Mouse (Mus musculus): ENCODE measurements around the gene Ncl. TPM values are rescaled to one million over a fixed set of nuclear protein-coding genes. Genes with fewer than 3 reads are reported as not detected.
A peak's percentile ranks its signal among the peaks of the same experiment; 100 is the strongest.

Ncl gene
- total RNA-seq, 2 experiments from 2014 or later = 222 to 234 TPM

DNA sequence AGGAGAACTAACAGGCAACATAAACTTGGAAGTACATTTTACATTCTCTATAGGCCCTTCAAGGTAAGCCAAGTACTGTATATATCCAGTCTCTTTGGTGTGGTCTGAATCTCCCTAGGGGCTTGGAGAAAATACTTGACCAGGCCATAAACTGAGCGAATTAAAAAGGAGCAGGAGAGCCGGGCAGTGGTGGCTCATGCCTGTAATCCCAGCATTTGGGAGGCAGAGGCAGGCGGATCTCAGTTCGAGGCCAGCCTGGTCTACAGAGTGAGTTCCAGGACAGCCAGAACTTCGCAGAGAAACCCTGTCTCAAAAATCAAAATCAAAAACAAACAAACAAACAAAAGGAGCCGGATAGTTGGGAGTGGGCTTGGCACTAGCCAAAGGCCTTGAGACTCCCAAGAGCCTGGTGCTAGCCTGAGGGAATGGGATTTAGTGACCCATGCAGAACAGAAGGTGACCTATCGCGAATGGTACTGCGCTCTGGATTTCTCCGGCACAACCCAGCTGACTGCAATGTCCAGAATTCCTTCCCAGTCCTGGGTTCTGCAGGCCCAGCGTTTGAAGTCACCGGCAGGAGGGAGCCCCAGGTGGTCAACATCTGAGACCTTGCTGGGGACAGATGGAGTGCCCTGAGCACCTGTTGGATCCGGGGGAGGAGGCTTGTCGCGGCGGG, 46.0 kb downstream of the Ncl start:
- DNase-seq = no peak

DNA sequence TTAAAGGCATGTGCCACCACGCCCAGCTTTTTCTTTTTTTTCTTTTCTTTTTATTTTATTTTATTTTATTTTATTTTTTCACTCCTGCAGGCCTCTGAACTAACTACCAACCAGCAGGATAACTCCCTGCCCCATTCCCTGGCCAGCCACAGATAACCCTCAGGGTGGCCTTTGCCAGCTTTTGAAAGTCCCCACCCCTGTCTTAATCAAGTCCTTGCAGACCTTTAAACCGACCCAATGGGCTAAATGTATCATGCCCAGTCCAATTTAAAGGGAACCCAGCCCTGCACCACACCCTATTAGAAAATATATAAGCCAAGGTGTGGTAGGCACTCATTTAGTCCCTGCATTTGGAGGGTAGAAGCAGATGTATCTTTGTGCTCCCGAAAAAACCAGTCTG, 46.9 kb downstream of the Ncl start:
- no peak for DNase-seq

DNA sequence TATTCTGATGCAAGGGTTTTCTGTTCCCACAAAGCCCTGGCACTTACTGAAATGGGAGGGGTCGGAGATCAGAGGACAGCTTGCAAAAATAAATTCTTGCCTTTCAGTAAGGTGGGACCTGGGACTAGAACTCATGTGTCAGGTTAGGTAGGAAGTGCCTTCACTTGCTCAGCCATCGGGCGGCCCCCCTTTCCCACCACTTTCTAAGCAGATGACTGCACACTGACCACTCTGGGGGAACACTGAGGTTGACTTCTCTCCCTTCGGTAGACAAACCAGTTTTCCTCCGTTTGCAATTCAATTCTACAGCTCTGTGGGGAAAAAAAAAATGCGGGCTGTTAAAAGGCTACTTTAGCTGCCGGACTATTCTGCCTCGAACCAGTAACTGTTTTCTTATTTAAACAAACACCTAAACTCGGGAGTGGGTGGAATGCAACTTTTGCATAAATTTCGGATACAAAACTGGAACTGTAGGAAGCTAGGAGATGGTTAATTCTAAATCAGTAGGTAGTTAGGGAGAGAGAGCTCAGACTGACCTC, 47.7 kb downstream of the Ncl start:
- DNase-seq = no peak

DNA sequence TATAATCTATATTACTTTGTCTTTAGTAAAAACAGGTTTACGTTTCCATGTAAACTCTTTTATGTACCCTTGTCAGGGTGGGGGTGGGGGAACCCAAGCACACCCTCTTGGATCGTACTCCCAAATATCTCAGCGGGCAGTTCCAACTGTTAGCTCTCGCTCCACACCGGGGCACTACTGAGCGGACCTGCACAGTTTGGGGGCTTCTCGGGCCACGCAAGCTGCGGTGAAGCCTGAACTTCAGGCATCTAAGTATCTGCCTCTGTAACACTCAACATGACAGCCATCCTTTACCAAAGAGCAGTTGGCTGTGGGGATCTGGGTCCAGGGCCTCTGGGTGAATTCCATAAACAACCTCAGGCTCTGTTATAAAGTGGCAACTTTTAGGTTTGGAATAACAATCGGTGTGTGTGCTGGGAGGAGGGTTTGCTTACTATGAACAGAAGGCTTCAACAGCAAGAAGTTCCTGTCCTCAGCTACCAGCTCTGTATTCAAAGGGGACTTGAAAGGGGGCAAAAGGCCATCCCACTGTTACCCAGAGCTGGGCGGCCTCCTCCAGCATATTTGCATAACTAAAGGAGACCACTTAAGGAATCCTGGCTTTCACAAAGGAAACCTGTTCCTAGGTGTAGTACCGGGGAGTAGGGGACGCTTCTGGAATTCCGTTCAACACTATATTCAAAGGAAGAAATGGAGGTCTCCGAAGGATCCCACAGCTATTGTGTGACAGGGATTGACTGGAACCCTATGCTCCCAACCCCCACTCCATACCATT, 48.5 kb downstream of the Ncl start:
- no peak for DNase-seq

DNA sequence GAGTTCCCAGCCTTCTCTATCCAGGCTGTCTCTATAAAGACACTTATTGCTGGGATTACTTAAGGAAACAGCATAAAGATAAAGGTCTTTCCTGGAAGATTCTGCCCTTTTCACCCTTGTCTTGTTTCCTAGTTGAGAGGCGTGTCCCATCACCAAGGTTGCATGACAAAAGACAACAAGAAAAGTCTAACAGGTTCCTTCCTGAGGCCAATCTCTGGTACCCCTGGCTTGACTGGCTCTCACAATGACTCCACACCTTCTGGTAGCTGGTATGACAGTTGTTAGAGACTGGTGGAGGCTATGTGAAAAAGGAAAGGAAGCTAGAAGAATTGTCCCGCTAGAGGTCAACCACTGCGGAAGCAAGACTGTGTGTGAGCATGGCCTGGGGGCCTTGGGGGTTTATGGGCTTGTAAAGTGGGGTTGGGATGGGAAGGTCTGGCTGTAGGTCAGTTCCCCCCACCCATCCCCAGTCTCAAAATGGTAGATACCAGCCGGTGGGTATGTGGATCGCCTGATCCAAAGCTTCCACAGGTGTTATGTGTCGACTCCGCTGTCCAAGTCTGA, 49.8 kb downstream of the Ncl start:
- DNase-seq = no peak

DNA sequence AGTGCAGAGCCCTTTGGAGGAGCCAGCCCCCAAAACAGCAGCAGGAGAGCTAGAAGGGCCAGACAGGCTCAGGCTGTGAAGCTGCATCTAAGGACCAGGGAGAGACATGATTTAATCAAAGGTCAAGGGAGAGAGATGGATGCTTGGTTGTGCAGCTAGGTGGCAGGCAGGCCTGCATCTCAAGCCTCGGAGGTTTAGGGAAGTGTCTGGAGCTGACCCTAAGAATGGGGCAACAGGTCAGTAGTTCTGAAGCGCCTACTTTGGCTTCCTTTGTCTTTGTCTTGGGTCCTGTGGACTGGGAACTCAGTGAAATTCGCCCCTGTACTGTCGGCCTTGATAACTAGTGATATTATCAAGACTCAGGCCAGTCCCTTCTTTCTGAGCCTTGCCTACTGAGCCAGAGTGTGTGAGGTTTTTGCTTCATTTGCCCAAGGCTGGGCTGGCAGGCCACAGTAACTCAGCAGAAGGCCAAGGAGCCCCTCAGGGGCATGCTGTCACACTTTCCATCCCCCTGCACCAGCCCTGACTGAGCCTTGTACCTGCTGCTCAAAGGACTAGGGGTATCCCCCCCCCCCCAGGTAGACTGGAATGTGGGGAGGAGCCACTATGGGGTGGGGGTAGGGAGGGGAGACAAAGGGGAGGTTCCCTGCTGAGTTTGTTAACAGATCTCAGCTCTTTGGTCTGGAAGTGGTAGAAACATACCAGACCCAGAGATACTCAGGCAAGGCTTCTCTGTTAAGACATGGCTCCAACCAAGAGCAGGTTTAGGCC, 51.1 kb downstream of the Ncl start:
- DNase-seq = no peak

DNA sequence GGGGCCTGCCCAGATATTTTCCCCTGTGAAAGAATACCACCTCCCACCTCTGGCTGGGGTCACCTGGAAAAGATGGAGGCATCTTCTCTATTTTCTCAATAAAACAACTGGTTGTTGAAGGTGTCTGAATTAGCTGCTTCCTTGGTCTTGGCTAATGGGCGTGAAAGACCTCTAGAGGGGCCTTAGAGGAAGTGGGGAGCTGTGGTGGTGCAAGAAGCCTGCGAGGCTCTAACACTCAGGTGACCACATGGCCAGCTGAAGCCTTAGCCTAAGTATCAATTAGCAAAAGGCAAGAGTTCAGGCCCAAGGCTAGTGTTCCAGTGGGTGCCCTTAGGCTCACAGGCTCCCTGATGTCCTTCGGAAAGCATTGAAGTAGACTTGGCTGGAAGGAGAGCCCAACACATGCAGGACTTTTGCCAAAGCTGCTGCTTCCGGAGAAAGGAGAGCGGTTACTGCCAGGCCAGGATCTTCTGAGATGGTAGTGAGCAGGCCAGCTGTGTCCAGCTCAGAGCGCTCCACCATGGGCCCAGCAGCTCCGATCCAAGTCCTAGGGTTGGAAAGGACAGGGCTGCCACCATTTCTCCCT, 51.9 kb downstream of the Ncl start:
- no peak for DNase-seq

DNA sequence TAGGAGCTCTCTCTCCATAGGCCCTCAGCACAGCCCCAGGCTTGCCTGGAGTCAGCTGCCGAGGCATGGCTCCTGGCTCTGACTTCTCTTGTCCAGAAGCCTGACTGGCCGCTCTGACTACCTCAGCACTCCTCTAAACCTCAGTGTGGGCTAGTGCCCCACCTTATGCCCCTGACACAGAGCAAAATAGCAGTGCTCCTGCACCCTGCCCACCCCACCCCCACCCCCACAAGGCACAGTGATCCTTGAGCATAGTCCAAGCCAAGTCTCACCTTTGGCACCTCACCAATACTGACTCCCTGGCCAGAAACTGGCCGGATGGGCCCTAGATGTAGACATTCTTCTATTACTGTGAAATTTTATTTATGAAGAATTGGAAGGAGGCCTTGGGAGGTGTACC, 52.5 kb downstream of the Ncl start:
- no peak for DNase-seq

DNA sequence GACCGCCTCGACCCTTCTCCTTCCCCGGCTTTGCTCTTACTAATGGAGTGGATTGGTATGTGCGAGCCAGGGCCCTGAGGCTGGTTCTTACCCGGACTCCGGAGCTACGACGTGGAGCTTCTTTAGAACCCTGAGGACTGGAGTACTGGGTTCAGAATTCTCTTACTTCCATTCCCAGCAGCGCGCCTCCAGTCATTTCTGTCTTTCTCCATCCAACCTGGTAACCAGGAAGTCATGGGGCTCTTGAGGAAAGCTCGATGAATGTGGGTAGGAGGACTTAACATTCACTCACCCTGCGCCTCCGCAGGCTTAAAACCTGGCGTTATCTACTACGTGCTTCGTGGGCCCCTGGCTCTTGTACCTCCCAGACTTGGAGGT, 55.3 kb downstream of the Ncl start:
- DNase-seq = no peak

DNA sequence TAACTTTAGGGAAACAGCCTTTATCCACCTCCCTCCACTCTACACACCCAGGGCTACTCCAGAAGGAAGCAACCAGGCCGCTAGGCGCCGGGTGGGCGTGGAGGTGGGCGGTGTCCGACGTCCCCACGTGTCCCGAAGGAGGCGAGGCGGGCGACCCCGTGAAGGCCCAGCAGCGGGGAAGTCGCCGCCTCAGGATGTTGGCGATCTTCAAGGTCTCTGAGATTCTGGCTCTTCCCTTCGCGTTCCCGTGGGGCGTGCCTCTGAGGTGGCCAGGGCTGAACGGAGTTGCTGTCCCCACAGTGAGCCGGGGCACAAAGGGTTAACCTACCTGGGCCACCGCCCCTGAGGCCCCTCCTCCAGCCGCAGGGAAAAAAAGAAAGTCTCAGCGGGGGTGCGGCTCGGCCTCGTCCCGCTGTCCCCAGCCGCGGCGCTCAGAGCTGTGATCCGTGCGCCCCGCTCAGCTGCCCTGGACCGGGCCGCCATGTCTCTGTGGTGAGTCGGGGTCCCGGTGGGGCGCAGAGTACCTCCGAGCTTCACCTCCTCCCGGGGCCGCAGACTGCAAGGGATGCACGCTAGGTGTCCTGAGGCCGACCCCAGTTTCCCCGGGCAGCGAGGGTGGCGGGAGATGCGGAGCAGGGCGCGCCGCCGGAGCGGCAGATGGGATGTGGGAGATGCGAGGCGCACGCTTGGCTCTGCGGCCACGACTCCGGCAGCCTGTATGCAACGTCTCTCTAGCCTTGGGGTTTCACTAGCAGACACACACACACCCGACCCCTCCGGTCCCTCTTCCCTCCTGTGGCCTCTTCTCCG, 55.9 kb downstream of the Ncl start:
- peak; percentile 41 to 59 for DNase-seq

DNA sequence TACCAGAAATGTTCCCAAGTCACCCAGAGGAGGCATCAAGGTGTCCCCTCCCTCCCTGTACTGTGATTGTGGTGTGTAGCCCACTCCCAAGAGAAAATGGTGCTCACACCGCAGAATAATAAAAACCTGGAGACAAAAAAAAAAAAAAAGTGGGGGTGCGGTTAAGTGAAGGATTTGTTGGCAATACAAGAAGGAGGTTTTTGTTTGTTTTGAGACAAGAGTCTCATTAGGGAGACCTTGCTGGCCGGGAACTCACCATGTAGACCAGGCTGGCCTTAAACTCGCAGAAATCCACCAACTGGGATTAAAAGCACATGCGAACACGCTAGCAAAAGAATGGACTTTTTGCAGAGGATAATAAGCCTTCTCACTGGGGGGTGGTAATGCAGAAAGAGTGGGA, 56.7 kb downstream of the Ncl start, which contains the start of gene B3gnt7:
Gene B3gnt7 (plus strand): TSS at position 301 of the 400 bp plus-strand sequence.
- DNase-seq = no peak

DNA sequence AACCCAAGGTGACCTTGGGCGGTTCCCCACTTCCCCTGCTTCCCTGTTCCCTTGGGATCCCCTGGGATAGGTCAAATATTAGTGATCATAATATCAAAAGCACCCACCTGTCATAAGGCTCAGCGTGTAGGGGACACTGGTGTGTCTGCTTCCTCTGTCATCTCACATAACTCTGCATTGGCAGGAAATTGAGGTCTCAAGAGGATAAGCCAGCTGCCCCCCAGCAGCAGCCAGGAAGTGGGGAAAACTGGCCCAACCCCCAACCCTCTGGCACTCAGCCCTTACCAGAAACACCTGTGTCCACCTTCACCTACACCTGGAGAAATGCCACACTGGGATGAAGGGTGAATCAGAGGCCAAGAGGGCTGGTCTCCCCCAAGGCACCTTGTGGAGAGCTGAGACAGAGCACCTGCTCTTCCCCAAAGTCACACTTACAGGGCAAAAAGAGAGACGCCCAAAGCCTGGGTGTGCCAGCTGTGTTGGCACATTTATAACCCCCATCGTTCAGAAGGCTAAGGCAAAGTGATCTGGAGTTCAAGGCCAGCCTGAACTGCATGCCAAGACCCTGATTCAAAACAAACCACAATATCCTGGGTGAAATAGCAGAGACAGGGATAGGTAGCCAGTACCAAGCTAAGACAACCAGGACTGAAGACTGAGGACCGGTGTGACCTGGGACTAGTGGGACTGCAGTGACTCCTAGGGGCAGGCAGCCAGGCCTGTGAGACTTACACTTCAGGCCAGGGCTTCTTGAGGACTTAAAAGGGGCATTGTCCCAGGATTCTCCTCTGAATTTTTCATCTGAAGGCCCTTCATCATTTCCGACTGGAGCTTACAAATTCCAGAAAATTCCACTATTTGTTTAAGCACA, 57.7 kb downstream of the Ncl start:
- DNase-seq = peak in 1 of 2 experiments; percentile 13

DNA sequence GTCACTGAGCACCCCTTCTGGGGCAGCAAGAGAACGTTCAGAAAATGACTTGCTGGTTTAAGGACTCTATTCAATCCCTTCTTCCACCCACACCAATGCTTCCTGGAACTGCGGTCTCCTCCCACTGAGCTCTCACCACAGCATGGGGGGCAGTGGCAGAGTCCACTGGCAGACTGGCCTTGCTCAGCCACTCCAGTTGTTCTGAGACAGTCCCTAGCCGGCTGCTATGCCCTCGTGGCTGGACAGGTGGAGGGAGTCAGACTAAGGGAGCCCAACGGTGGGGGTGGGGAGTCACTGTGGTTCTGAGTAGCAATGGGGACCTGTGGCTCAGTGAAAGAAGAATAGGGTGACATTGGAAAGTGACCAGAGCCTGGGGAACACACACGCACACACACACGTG, 58.5 kb downstream of the Ncl start:
- DNase-seq = no peak

DNA sequence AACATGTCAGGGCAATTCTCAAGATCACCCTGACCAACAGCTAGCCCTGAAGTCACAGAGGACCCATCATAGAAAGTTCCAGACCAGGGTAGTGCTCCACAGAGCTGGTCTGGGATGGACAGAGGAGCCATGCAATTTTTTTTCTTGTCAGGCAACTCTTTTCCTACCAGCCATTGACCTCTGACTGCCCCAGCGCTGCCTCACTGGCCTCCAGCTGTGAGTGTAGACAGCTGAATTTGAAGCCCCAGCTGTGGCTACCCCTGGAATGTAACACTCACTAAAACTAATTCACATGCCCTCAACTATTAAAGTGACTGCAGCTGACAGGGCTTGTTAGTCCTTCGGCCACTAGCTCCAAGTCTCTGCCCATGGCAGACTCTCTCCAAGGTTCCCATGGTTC, 59.1 kb downstream of the Ncl start:
- no peak for DNase-seq

Small RNAs within 50 kb of the gene (microRNA-seq; reads per million reads assigned to microRNA genes)
- gene mmu-mir-3535 = 456 reads per million, percentile 70 among the genes with 10 or more reads in this experiment

Other genes starting within 250 kb of the Ncl start
- under 1 TPM in 1 of 2 experiments, not detected in 1; 0.13 TPM for gene Htr2b, start 247.4 kb downstream of the Ncl start, total RNA-seq (2021)
- 1 to 10 TPM; 3.0 to 4.1 TPM for gene Gm21972, start 225.8 kb downstream of the Ncl start, total RNA-seq (2021)
- 1 to 10 TPM; 9.3 to 9.6 TPM for gene Armc9, start 204.6 kb downstream of the Ncl start, total RNA-seq (2021)
- gene B3gnt7, start 56.6 kb downstream of the Ncl start, total RNA-seq (2021) = under 1 TPM; 0.13 to 0.17 TPM
- not detected for gene Nmur1, start 66.8 kb upstream of the Ncl start, total RNA-seq (2021)
- not detected for gene Tex44, start 66.9 kb upstream of the Ncl start, total RNA-seq (2021)
- gene Ptma, start 167.3 kb upstream of the Ncl start, total RNA-seq (2021) = 100 to 1,000 TPM; 546 to 552 TPM
- gene Pde6d, start 223.2 kb upstream of the Ncl start, total RNA-seq (2021) = 10 to 100 TPM; 31.2 to 35.7 TPM
- 10 to 100 TPM; 12.7 to 13.0 TPM for gene Cops7b, start 223.5 kb upstream of the Ncl start, total RNA-seq (2021)